Mouse (Mus musculus) heart, embryonic 11.5 days (tissue): ENCODE results near the gene Ltbp2. TPM values are rescaled to one million over a fixed set of nuclear protein-coding genes. Genes with fewer than 3 reads are reported as not detected.

Source experiments
- ATAC-seq: fragments of 200-750 bp; cut with Nextera tagmentation; replicated peaks from 2 replicates; pipeline ENCODE4 v1.8.0; 2017; ENCODE audit warnings: moderate library complexity; ENCODE audit not compliant: insufficient number of reproducible peaks, low FRiP score, low TSS enrichment
- H3K27ac ChIP-seq: fragments of 300-500 bp; sonication (generic); 2 replicates; pipeline ENCODE4 v1.5.1; 2014; ENCODE audit warnings: mild to moderate bottlenecking, low read depth, low read length
- H3K27me3 ChIP-seq: fragments of 300-500 bp; sonication (generic); 2 replicates; pipeline ENCODE4 v1.6.1; 2014; ENCODE audit warnings: mild to moderate bottlenecking, low read length, mixed read lengths; ENCODE audit not compliant: control insufficient read depth, insufficient read depth
- H3K36me3 ChIP-seq: fragments of 300-500 bp; sonication (generic); 2 replicates; pipeline ENCODE4 v1.6.1; 2014; ENCODE audit warnings: mild to moderate bottlenecking, low read length, moderate library complexity, mixed read lengths; ENCODE audit not compliant: control insufficient read depth, insufficient read depth
- H3K4me1 ChIP-seq: fragments of 300-500 bp; sonication (generic); 2 replicates; pipeline ENCODE4 v1.6.1; 2014; ENCODE audit warnings: low read length; ENCODE audit not compliant: control insufficient read depth, insufficient read depth
- H3K4me2 ChIP-seq: fragments of 300-500 bp; sonication (generic); 2 replicates; pipeline ENCODE4 v1.6.1; 2014; ENCODE audit warnings: mild to moderate bottlenecking, moderate library complexity
- H3K4me3 ChIP-seq: fragments of 300-500 bp; sonication (generic); 2 replicates; pipeline ENCODE4 v1.5.1; 2014; ENCODE audit warnings: low read depth, low read length
- H3K9ac ChIP-seq: fragments of 300-500 bp; sonication (generic); 2 replicates; pipeline ENCODE4 v1.6.1; 2014; ENCODE audit warnings: mild to moderate bottlenecking, low read depth, low read length, moderate library complexity
- H3K9me3 ChIP-seq: fragments of 300-500 bp; sonication (generic); replicated peaks from 2 replicates; pipeline ENCODE4 v1.6.1; 2016; ENCODE audit warnings: low read length; ENCODE audit not compliant: control insufficient read depth
- WGBS: fragments of 180-500 bp; shearing (Covaris S2); extraction: QIAGEN DNeasy Blood & Tissue Kit; methylation state at CpG from one replicate; pipeline ENCODE4 v1.1.7; 2014; ENCODE audit not compliant: insufficient replicate concordance; 5-methylcytosine and 5-hydroxymethylcytosine counted together
- polyA plus RNA-seq: library from polyadenylated mRNA; unstranded; fragments of >200 nt; fragmentation: Nextera tagmentation; extraction: Ambion mirVana; gene quantifications from 2 replicates; pipeline ENCODE4 v1.2.1, GENCODE M21; 2014

Ltbp2 gene
- polyA plus RNA-seq, 1 experiment from 2014 or later = 0.37 TPM

DNA sequence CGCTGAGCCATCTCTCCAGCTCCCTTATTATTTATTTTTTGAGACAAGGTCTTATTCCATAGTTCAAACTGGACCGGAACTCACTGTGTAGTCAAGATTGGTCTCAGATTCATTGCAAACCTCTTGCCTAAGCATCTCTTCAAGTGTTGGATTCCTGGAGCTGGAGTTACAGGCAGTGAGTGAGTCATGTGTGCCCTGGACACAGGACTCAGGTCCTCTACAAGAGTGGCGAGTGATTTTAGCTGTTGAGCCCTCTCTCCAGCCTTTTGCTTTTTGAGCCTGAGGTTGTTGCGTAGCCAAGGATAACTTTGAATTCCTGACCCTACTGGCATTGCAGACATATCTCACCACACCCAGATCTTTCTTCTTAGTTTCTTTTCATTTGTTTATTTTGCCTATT, 130.6 kb downstream of the Ltbp2 start:
- Histone ChIP-seq H3K9ac (no peak overlapping the region), H3K27me3 (no peaks in the 10 kb centered on the region), H3K4me1 (0 out of 2 replicates have a peak, but pooled peaks cover 4% of the 10 kb centered on the region), H3K9me3 (no peaks in the 10 kb centered on the region), H3K4me2 (no peak overlapping the region; the same call in 1 of the 2 replicates), H3K36me3 (no peaks in the 10 kb centered on the region), H3K27ac (no peak overlapping the region), H3K4me3 (no peak overlapping the region)
- WGBS = 47% methylated on average over 4 of the region's 4 CpGs
- ATAC-seq = no peak

DNA sequence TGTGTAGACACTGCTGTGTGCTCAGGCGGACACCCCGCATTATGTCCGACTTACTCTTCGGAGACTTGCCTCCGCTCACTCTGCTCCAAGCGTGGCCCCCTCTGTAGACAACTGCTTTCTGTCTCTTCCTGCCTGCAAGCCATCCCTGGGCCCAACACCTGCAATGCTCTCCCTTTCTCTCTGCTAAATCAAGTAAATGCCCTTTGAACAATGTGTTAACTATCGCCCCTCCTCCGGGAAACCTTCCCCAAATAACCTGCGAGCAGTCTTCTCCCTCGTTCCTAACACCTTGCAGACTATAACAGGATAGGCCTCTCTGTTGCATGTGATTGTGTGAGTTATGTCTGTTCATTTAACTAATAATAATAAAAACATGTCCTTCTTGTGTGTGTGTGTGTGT, 132.8 kb downstream of the Ltbp2 start:
- Histone ChIP-seq H3K27me3 (no peaks in the 10 kb centered on the region), H3K9me3 (no peaks in the 10 kb centered on the region), H3K4me2 (no peak overlapping the region), H3K9ac (no peak overlapping the region), H3K4me1 (0 out of 2 replicates have a peak, but pooled peaks cover 4% of the 10 kb centered on the region), H3K36me3 (no peaks in the 10 kb centered on the region), H3K4me3 (no peak overlapping the region), H3K27ac (no peak overlapping the region)
- 86% methylated on average over 10 of the region's 10 CpGs for WGBS
- no peak for ATAC-seq

DNA sequence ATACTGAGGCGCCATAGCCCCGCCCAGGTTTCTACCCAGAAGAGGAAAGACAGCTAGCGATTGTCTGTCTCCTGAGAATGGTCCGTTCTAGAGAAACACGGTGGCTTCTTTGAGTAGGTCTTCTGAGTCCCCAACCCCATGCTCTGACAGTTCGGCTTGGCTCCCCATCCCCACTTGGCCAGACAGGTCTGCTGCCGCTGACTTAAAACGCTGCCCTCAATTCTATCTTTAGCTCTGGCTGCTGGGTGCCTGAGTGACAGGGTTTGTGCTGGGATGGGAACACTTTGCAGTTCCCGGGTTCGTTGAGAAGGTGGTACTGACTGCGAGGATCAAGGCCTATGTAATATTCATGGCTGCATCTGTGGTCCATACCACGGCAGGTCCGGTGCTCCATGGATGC, 143.0 kb downstream of the Ltbp2 start:
- ATAC-seq = no peak
- Histone ChIP-seq H3K27me3 (no peaks in the 10 kb centered on the region), H3K4me1 (no peaks in the 10 kb centered on the region), H3K9ac (no peak overlapping the region), H3K4me3 (no peak overlapping the region), H3K4me2 (no peak overlapping the region; the same call in 1 of the 2 replicates), H3K36me3 (no peaks in the 10 kb centered on the region), H3K9me3 (no peaks in the 10 kb centered on the region), H3K27ac (no peak overlapping the region)
- 45% methylated on average over 13 of the region's 13 CpGs for WGBS

Other genes with a start within 250 kb of the Ltbp2 start
- gene Vrtn, start 235.5 kb downstream of the Ltbp2 start, polyA plus RNA-seq = not detected in 2 replicates
- gene Syndig1l, start 177.7 kb downstream of the Ltbp2 start, polyA plus RNA-seq = not detected in 2 replicates
- 52.0 and 55.6 TPM in 2 replicates for gene Npc2, start 103.4 kb downstream of the Ltbp2 start, polyA plus RNA-seq
- 133 and 142 TPM in 2 replicates for gene Isca2, start 103.3 kb downstream of the Ltbp2 start, polyA plus RNA-seq
- 92.3 and 102 TPM in 2 replicates for gene Fcf1, start 94.4 kb upstream of the Ltbp2 start, polyA plus RNA-seq
- gene Arel1, start 94.4 kb upstream of the Ltbp2 start, polyA plus RNA-seq = 13.1 and 16.1 TPM in 2 replicates
- 28.5 and 30.4 TPM in 2 replicates for gene Ylpm1, start 119.8 kb upstream of the Ltbp2 start, polyA plus RNA-seq
- 2.5 and 3.1 TPM in 2 replicates for gene Prox2, start 234.2 kb upstream of the Ltbp2 start, polyA plus RNA-seq
- gene Dlst, start 234.3 kb upstream of the Ltbp2 start, polyA plus RNA-seq = 170 and 200 TPM in 2 replicates